In genomic region chr8:73201854-73202253, GRCm38 (mm10) we compare ENCODE assay signal across 12 mouse cellular contexts.
DNase-seq lines count a peak whose midpoint lies in the region; ATAC-seq and TF ChIP-seq lines count a peak whose summit lies in the region.
"Had no signal": no experiment of that assay in that cellular context is flagged by ENCODE, and none has a peak within 500 bp of the region (broad histone marks: within the 10 kb centered on the region; RNA-seq: fewer than 3 reads in every experiment).

No protein-coding gene starts in this region.

- H3K27ac ChIP-seq in intestine, postnatal 0 days (ENCODE audit: low read depth, low read length): no peak overlapping the region
- no peak overlapping the region for H3K27ac ChIP-seq in intestine, embryonic 16.5 days (ENCODE audit: low read length)
- no peak overlapping the region for H3K27ac ChIP-seq in cortical plate, adult 2 months (ENCODE audit: insufficient read depth, low read length)
- H3K27ac ChIP-seq: forebrain, embryonic 13.5 days; neural tube, embryonic 15.5 days had no signal

- no peak overlapping the region for H3K9ac ChIP-seq in intestine, postnatal 0 days (ENCODE audit: low read depth, low read length)
- no peak overlapping the region for H3K9ac ChIP-seq in intestine, embryonic 16.5 days (ENCODE audit: low read depth, low read length)
- H3K9ac ChIP-seq: forebrain, embryonic 13.5 days; neural tube, embryonic 15.5 days had no signal

- H3K27me3 ChIP-seq in intestine, postnatal 0 days (replicated peaks; ENCODE audit: control insufficient read depth, insufficient read depth, low read length): no peaks in the 10 kb centered on the region
- H3K27me3 ChIP-seq in intestine, embryonic 16.5 days (replicated peaks; ENCODE audit: control insufficient read depth, insufficient read depth, low read length): no peaks in the 10 kb centered on the region
- H3K27me3 ChIP-seq: forebrain, embryonic 13.5 days; neural tube, embryonic 15.5 days had no signal

- H3K4me2 ChIP-seq in intestine, postnatal 0 days (replicated peaks; ENCODE audit: low read depth): no peak overlapping the region
- H3K4me2 ChIP-seq in intestine, embryonic 16.5 days (ENCODE audit: low read depth, low read length): no peak overlapping the region
- H3K4me2 ChIP-seq: forebrain, embryonic 13.5 days; neural tube, embryonic 15.5 days had no signal

- WGBS in intestine, postnatal 0 days: 84% methylated on average over 2 of the region's 2 CpGs
- whole genome bisulfite sequencing in intestine, embryonic 16.5 days: 88% methylated on average over 2 of the region's 2 CpGs
- WGBS in lung, adult 2 months: 90% methylated on average over 2 of the region's 2 CpGs

- no peaks in the 10 kb centered on the region for H3K36me3 ChIP-seq in intestine, postnatal 0 days (ENCODE audit: control insufficient read depth, insufficient read depth)
- H3K36me3 ChIP-seq in intestine, embryonic 16.5 days (ENCODE audit: control insufficient read depth, insufficient read depth, low read length): no peaks in the 10 kb centered on the region
- H3K36me3 ChIP-seq: neural tube, embryonic 15.5 days had no signal

- no peak for TF ChIP-seq POLR2A in lung, adult 2 months (IDR thresholded peaks at IDR 0.05; ENCODE audit: borderline replicate concordance, extremely low read depth, low read depth, low read length)
- no peak for TF ChIP-seq POLR2A in cortical plate, adult 2 months (IDR thresholded peaks at IDR 0.05; ENCODE audit: extremely low read depth, insufficient read depth, low read length)

- ATAC-seq in intestine, postnatal 0 days: no peak
- ATAC-seq in intestine, embryonic 16.5 days: no peak
- ATAC-seq: forebrain, embryonic 13.5 days had no signal

- peak; percentile 69 for TF ChIP-seq CTCF in intestine, postnatal 0 days (IDR thresholded peaks at IDR 0.05; ENCODE audit: low read depth)
- TF ChIP-seq CTCF in lung, adult 2 months (IDR thresholded peaks at IDR 0.05; ENCODE audit: insufficient read depth, low read length): no peak
- TF ChIP-seq CTCF in cortical plate, adult 2 months (IDR thresholded peaks at IDR 0.05; ENCODE audit: extremely low read depth, insufficient read depth, low read length): peak; percentile 19; the same call in 1 of the 2 replicates

- DNase-seq in adrenal gland, adult 2 months: peak; percentile 20
- DNase-seq in adrenal gland, postnatal 4 days (ENCODE audit: low spot score in 2 of 2): no peak
- peak; percentile 6 for DNase-seq in lung, postnatal 25 days (ENCODE audit: low spot score)
- DNase-seq in lung, adult 2 months: no peak
- DNase-seq in T-cell, adult 2 months (ENCODE audit: low spot score): no peak
- DNase-seq: heart, postnatal 10 days; midbrain, embryonic 14.5 days had no signal

- no peaks in the 10 kb centered on the region for H3K4me1 ChIP-seq in intestine, postnatal 0 days (replicated peaks; ENCODE audit: control insufficient read depth, insufficient read depth, low read length)
- no peaks in the 10 kb centered on the region for H3K4me1 ChIP-seq in intestine, embryonic 16.5 days (ENCODE audit: control insufficient read depth, insufficient read depth, low read length)
- no peaks in the 10 kb centered on the region for H3K4me1 ChIP-seq in lung, adult 2 months (ENCODE audit: control insufficient read depth, insufficient read depth, low read length)
- peaks cover 2% of the 10 kb centered on the region for H3K4me1 ChIP-seq in cortical plate, adult 2 months (ENCODE audit: control insufficient read depth, insufficient read depth, low read length)

- no peaks in the 10 kb centered on the region for H3K9me3 ChIP-seq in intestine, postnatal 0 days (ENCODE audit: control insufficient read depth)
- H3K9me3 ChIP-seq in intestine, embryonic 16.5 days (ENCODE audit: control insufficient read depth, low read length): no peaks in the 10 kb centered on the region
- H3K9me3 ChIP-seq: forebrain, embryonic 13.5 days; neural tube, embryonic 15.5 days had no signal

- H3K4me3 ChIP-seq in intestine, postnatal 0 days (ENCODE audit: low read depth, low read length): no peak overlapping the region
- no peak overlapping the region for H3K4me3 ChIP-seq in intestine, embryonic 16.5 days (ENCODE audit: low read length)
- H3K4me3 ChIP-seq in lung, adult 2 months (replicated peaks; ENCODE audit: extremely low read depth, low read depth, low read length): no peak overlapping the region
- no peak overlapping the region for H3K4me3 ChIP-seq in cortical plate, adult 2 months (ENCODE audit: insufficient read depth, low read length)
- H3K4me3 ChIP-seq: forebrain, embryonic 13.5 days; neural tube, embryonic 15.5 days had no signal

Comparison
In these comparisons a context has a peak if more than half of its experiments do, and no peak if none do; other contexts are left out.
1. DNase-seq: peak in adrenal gland, adult 2 months (single experiment) and lung, postnatal 25 days (single experiment); none in adrenal gland, postnatal 4 days (0 of 2), lung, adult 2 months (single experiment) and T-cell, adult 2 months (single experiment).